Mouse (Mus musculus): ENCODE data around the gene Olfr585. TPM values are rescaled to one million over a fixed set of nuclear protein-coding genes. Genes with fewer than 3 reads are reported as not detected.

Olfr585 gene
- polyA plus RNA-seq (2015; fragmentation: Nextera tagmentation; extraction: Ambion mirVana), result not detected in 2 replicates

GRCm38 (mm10) chr7:103097420-103097819 lies at the start of gene Olfr585:
Olfr585 (plus strand) TSS chr7:103097720.
- no peaks in the 10 kb centered on the region for H3K27me3 ChIP-seq
- no peaks in the 10 kb centered on the region for H3K36me3 ChIP-seq
- H3K9ac ChIP-seq, result no peak within 1 kb of the TSS
- ATAC-seq (ENCODE audit: insufficient number of reproducible peaks, low FRiP score, low TSS enrichment, low read depth), result no peak
- 80% methylated on average over 1 of the region's 1 CpGs for WGBS
- H3K4me1 ChIP-seq, result no peaks in the 10 kb centered on the region
- no peak within 1 kb of the TSS for H3K4me3 ChIP-seq
- H3K27ac ChIP-seq, result no peak within 1 kb of the TSS
- no peak within 1 kb of the TSS for H3K4me2 ChIP-seq
- H3K9me3 ChIP-seq, result no peaks in the 10 kb centered on the region

GRCm38 (mm10) chr7:103051000-103051399 lies 46.5 kb upstream of the Olfr585 start, which contains the start of gene Olfr583:
Olfr583 (plus strand) TSS chr7:103051300.
- ATAC-seq (ENCODE audit: insufficient number of reproducible peaks, low FRiP score, low TSS enrichment, low read depth), result no peak

GRCm38 (mm10) chr7:103081585-103081984 lies 15.9 kb upstream of the Olfr585 start, which contains the start of gene Olfr584:
Olfr584 (plus strand) TSS chr7:103081885.
- no peak within 1 kb of the TSS for H3K4me2 ChIP-seq
- no peak for ATAC-seq (ENCODE audit: insufficient number of reproducible peaks, low FRiP score, low TSS enrichment, low read depth)
- H3K4me1 ChIP-seq, result no peaks in the 10 kb centered on the region
- H3K9me3 ChIP-seq, result no peaks in the 10 kb centered on the region; the same call in 1 of the 2 replicates
- WGBS, result 74% methylated on average over 1 of the region's 1 CpGs
- no peaks in the 10 kb centered on the region for H3K27me3 ChIP-seq
- no peaks in the 10 kb centered on the region for H3K36me3 ChIP-seq
- no peak within 1 kb of the TSS for H3K27ac ChIP-seq
- H3K9ac ChIP-seq, result no peak within 1 kb of the TSS
- no peak within 1 kb of the TSS for H3K4me3 ChIP-seq

More at GRCm38 (mm10) chr7:103051000-103051399, 46.5 kb upstream of the Olfr585 start, which contains the start of gene Olfr583:
- Histone ChIP-seq H3K9ac (no peak within 1 kb of the TSS), H3K4me2 (no peak within 1 kb of the TSS), H3K36me3 (no peaks in the 10 kb centered on the region), H3K27me3 (no peaks in the 10 kb centered on the region), H3K27ac (no peak within 1 kb of the TSS), H3K4me1 (no peaks in the 10 kb centered on the region), H3K9me3 (no peaks in the 10 kb centered on the region), H3K4me3 (no peak within 1 kb of the TSS)
- 76% methylated on average over 1 of the region's 1 CpGs for whole genome bisulfite sequencing

GRCm38 (mm10) chr7:103119406-103119805 lies 21.9 kb downstream of the Olfr585 start:
- no peak overlapping the region for H3K4me2 ChIP-seq
- ATAC-seq (ENCODE audit: insufficient number of reproducible peaks, low FRiP score, low TSS enrichment, low read depth), result no peak
- no peaks in the 10 kb centered on the region for H3K36me3 ChIP-seq
- 43% methylated on average over 3 of the region's 3 CpGs for WGBS
- no peaks in the 10 kb centered on the region for H3K27me3 ChIP-seq
- no peak overlapping the region for H3K4me3 ChIP-seq
- H3K9ac ChIP-seq, result no peak overlapping the region
- no peak overlapping the region for H3K27ac ChIP-seq
- no peaks in the 10 kb centered on the region for H3K9me3 ChIP-seq
- no peaks in the 10 kb centered on the region for H3K4me1 ChIP-seq

- H3K27ac ChIP-seq, result no peak within 1 kb of the TSS
- H3K27me3 ChIP-seq, result no peaks in the 10 kb centered on the region
- H3K36me3 ChIP-seq, result no peaks in the 10 kb centered on the region
- H3K4me1 ChIP-seq, result no peaks in the 10 kb centered on the region
- no peak within 1 kb of the TSS for H3K9ac ChIP-seq
- H3K4me3 ChIP-seq, result no peak within 1 kb of the TSS
- ATAC-seq (ENCODE audit: insufficient number of reproducible peaks, low FRiP score, low TSS enrichment, low read depth), result no peak
- no peak within 1 kb of the TSS for H3K4me2 ChIP-seq
- 88% methylated on average over 3 of the region's 3 CpGs for WGBS
- no peaks in the 10 kb centered on the region for H3K9me3 ChIP-seq
Measured at GRCm38 (mm10) chr7:103125538-103125937, 28.0 kb downstream of the Olfr585 start, which contains the start of gene Olfr586. Olfr586 (minus strand) TSS chr7:103125638.

- H3K4me3 ChIP-seq, result no peak within 1 kb of the TSS
- no peaks in the 10 kb centered on the region for H3K4me1 ChIP-seq
- no peak within 1 kb of the TSS for H3K4me2 ChIP-seq
- H3K9ac ChIP-seq, result no peak within 1 kb of the TSS
- no peaks in the 10 kb centered on the region for H3K36me3 ChIP-seq
- no peaks in the 10 kb centered on the region for H3K27me3 ChIP-seq
- 67% methylated on average over 1 of the region's 1 CpGs for WGBS
- ATAC-seq (ENCODE audit: insufficient number of reproducible peaks, low FRiP score, low TSS enrichment, low read depth), result no peak
- no peaks in the 10 kb centered on the region for H3K9me3 ChIP-seq
- H3K27ac ChIP-seq, result no peak within 1 kb of the TSS
Measured at GRCm38 (mm10) chr7:103140579-103140978, 43.1 kb downstream of the Olfr585 start, which contains the start of gene Olfr588-ps1. Olfr588-ps1 (plus strand) TSS chr7:103140879.

Other genes starting within 250 kb of the Olfr585 start
- not detected in 2 replicates for gene Olfr566, start 239.0 kb upstream of the Olfr585 start, polyA plus RNA-seq (2015; fragmentation: Nextera tagmentation; extraction: Ambion mirVana)
- gene Olfr568, start 220.6 kb upstream of the Olfr585 start, polyA plus RNA-seq (2015; fragmentation: Nextera tagmentation; extraction: Ambion mirVana), result not detected in 2 replicates
- gene Olfr569, start 206.8 kb upstream of the Olfr585 start, polyA plus RNA-seq (2015; fragmentation: Nextera tagmentation; extraction: Ambion mirVana), result not detected in 2 replicates
- not detected in 2 replicates for gene Olfr570, start 203.1 kb upstream of the Olfr585 start, polyA plus RNA-seq (2015; fragmentation: Nextera tagmentation; extraction: Ambion mirVana)
- gene Olfr571, start 180.2 kb upstream of the Olfr585 start, polyA plus RNA-seq (2015; fragmentation: Nextera tagmentation; extraction: Ambion mirVana), result not detected in 2 replicates
- gene Olfr572, start 173.3 kb upstream of the Olfr585 start, polyA plus RNA-seq (2015; fragmentation: Nextera tagmentation; extraction: Ambion mirVana), result not detected in 2 replicates
- gene Olfr573-ps1, start 155.1 kb upstream of the Olfr585 start, polyA plus RNA-seq (2015; fragmentation: Nextera tagmentation; extraction: Ambion mirVana), result not detected in 2 replicates
- gene Olfr574, start 149.3 kb upstream of the Olfr585 start, polyA plus RNA-seq (2015; fragmentation: Nextera tagmentation; extraction: Ambion mirVana), result not detected in 2 replicates
- not detected in 2 replicates for gene Olfr575, start 138.9 kb upstream of the Olfr585 start, polyA plus RNA-seq (2015; fragmentation: Nextera tagmentation; extraction: Ambion mirVana)
- not detected in 2 replicates for gene Olfr576, start 135.1 kb upstream of the Olfr585 start, polyA plus RNA-seq (2015; fragmentation: Nextera tagmentation; extraction: Ambion mirVana)
- not detected in 2 replicates for gene Olfr577, start 121.8 kb upstream of the Olfr585 start, polyA plus RNA-seq (2015; fragmentation: Nextera tagmentation; extraction: Ambion mirVana)
- not detected in 2 replicates for gene Olfr578, start 108.4 kb upstream of the Olfr585 start, polyA plus RNA-seq (2015; fragmentation: Nextera tagmentation; extraction: Ambion mirVana)
- gene Olfr582, start 59.7 kb upstream of the Olfr585 start, polyA plus RNA-seq (2015; fragmentation: Nextera tagmentation; extraction: Ambion mirVana), result not detected in 2 replicates
- not detected in 2 replicates for gene Olfr583, start 46.4 kb upstream of the Olfr585 start, polyA plus RNA-seq (2015; fragmentation: Nextera tagmentation; extraction: Ambion mirVana)
- gene Olfr584, start 15.8 kb upstream of the Olfr585 start, polyA plus RNA-seq (2015; fragmentation: Nextera tagmentation; extraction: Ambion mirVana), result not detected in 2 replicates
- gene Olfr586, start 27.9 kb downstream of the Olfr585 start, polyA plus RNA-seq (2015; fragmentation: Nextera tagmentation; extraction: Ambion mirVana), result not detected in 2 replicates
- not detected in 2 replicates for gene Olfr588-ps1, start 43.2 kb downstream of the Olfr585 start, polyA plus RNA-seq (2015; fragmentation: Nextera tagmentation; extraction: Ambion mirVana)
- not detected in 2 replicates for gene Olfr589, start 58.6 kb downstream of the Olfr585 start, polyA plus RNA-seq (2015; fragmentation: Nextera tagmentation; extraction: Ambion mirVana)
- gene Olfr591, start 80.6 kb downstream of the Olfr585 start, polyA plus RNA-seq (2015; fragmentation: Nextera tagmentation; extraction: Ambion mirVana), result not detected in 2 replicates
- not detected in 2 replicates for gene Olfr592, start 87.1 kb downstream of the Olfr585 start, polyA plus RNA-seq (2015; fragmentation: Nextera tagmentation; extraction: Ambion mirVana)
- not detected in 2 replicates for gene Olfr593, start 114.1 kb downstream of the Olfr585 start, polyA plus RNA-seq (2015; fragmentation: Nextera tagmentation; extraction: Ambion mirVana)
- not detected in 2 replicates for gene Olfr594, start 119.3 kb downstream of the Olfr585 start, polyA plus RNA-seq (2015; fragmentation: Nextera tagmentation; extraction: Ambion mirVana)
- not detected in 2 replicates for gene Usp17ld, start 154.8 kb downstream of the Olfr585 start, polyA plus RNA-seq (2015; fragmentation: Nextera tagmentation; extraction: Ambion mirVana)
- not detected in 2 replicates for gene Olfr596, start 207.9 kb downstream of the Olfr585 start, polyA plus RNA-seq (2015; fragmentation: Nextera tagmentation; extraction: Ambion mirVana)
- not detected in 2 replicates for gene Olfr597, start 218.6 kb downstream of the Olfr585 start, polyA plus RNA-seq (2015; fragmentation: Nextera tagmentation; extraction: Ambion mirVana)
- gene Olfr598, start 225.8 kb downstream of the Olfr585 start, polyA plus RNA-seq (2015; fragmentation: Nextera tagmentation; extraction: Ambion mirVana), result not detected in 2 replicates
- gene Olfr599, start 238.2 kb downstream of the Olfr585 start, polyA plus RNA-seq (2015; fragmentation: Nextera tagmentation; extraction: Ambion mirVana), result not detected in 2 replicates